Mouse (Mus musculus): ENCODE data around the gene Tepp.

Tepp gene

GRCm38 (mm10) chr8:95331720-95332436 lies 21.5 kb downstream of the Tepp start, which contains the start of the genes Zfp319 and Usb1:
Zfp319 (minus strand) TSS chr8:95331950.
Usb1 (plus strand) TSS chr8:95332284.
- DNase-seq (ENCODE audit: low spot score) = peak; percentile 97

- no peak for DNase-seq (ENCODE audit: low spot score)
Measured at GRCm38 (mm10) chr8:95332437-95333199, 22.3 kb downstream of the Tepp start.

GRCm38 (mm10) chr8:95335706-95336105 lies 25.3 kb downstream of the Tepp start:
- no peak for DNase-seq (ENCODE audit: low spot score)

- DNase-seq (ENCODE audit: low spot score) = no peak
Measured at GRCm38 (mm10) chr8:95336363-95336762, 26.0 kb downstream of the Tepp start.

GRCm38 (mm10) chr8:95341721-95342120 lies 31.4 kb downstream of the Tepp start:
- DNase-seq (ENCODE audit: low spot score) = no peak

- DNase-seq (ENCODE audit: low spot score) = no peak
Measured at GRCm38 (mm10) chr8:95344668-95345067, 34.3 kb downstream of the Tepp start.

- peak; percentile 72 for DNase-seq (ENCODE audit: low spot score)
Measured at GRCm38 (mm10) chr8:95346643-95347545, 36.5 kb downstream of the Tepp start.

- no peak for DNase-seq (ENCODE audit: low spot score)
Measured at GRCm38 (mm10) chr8:95348356-95348755, 38.0 kb downstream of the Tepp start.

- no peak for DNase-seq (ENCODE audit: low spot score)
Measured at GRCm38 (mm10) chr8:95348811-95349630, 38.7 kb downstream of the Tepp start.

GRCm38 (mm10) chr8:95351461-95351860 lies 41.1 kb downstream of the Tepp start:
- no peak for DNase-seq (ENCODE audit: low spot score)

GRCm38 (mm10) chr8:95352151-95352870 lies 41.9 kb downstream of the Tepp start, which contains the start of gene Mmp15:
Mmp15 (plus strand) TSS chr8:95352268.
- peak; percentile 57 for DNase-seq (ENCODE audit: low spot score)

GRCm38 (mm10) chr8:95352871-95353866 lies 42.8 kb downstream of the Tepp start:
- no peak for DNase-seq (ENCODE audit: low spot score)

GRCm38 (mm10) chr8:95354606-95355005 lies 44.2 kb downstream of the Tepp start:
- DNase-seq (ENCODE audit: low spot score) = no peak

- no peak for DNase-seq (ENCODE audit: low spot score)
Measured at GRCm38 (mm10) chr8:95358550-95359411, 48.4 kb downstream of the Tepp start.

GRCm38 (mm10) chr8:95360181-95361015 lies 50.0 kb downstream of the Tepp start:
- no peak for DNase-seq (ENCODE audit: low spot score)

- no peak for DNase-seq (ENCODE audit: low spot score)
Measured at GRCm38 (mm10) chr8:95361016-95361341, 50.6 kb downstream of the Tepp start.

- no peak for DNase-seq (ENCODE audit: low spot score)
Measured at GRCm38 (mm10) chr8:95362272-95362671, 51.9 kb downstream of the Tepp start.

GRCm38 (mm10) chr8:95363849-95364248 lies 53.5 kb downstream of the Tepp start:
- no peak for DNase-seq (ENCODE audit: low spot score)
